Mouse (Mus musculus): ENCODE data around the gene Nrcam.

Nrcam gene

DNA sequence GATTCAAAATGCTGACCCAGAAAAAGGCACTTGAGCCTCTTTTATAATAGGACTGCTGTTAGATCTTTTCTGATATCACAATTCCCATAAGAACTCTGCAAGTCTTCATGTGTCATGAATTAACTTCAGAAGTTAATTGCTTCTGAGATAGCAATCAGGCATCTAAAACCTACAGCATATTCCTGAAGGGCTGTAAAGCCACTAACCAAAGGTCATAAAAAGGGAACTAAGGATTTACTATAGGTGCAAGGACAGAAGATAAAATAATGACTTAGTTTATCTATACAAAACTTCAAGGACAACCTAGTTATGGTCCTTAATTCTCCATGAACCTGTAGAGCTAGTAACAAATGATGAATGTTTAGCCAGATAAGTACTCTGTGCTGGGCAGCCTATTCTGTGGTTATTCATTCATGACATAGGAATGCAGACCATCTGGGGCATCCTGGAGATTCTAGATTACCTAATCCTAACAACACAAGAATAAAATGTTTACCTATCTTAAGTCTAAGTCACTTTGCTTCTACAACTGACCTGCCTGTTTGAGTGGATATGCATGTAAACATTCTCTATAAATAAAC lies 310.7 kb downstream of the Nrcam start:
- no peak for DNase-seq

DNA sequence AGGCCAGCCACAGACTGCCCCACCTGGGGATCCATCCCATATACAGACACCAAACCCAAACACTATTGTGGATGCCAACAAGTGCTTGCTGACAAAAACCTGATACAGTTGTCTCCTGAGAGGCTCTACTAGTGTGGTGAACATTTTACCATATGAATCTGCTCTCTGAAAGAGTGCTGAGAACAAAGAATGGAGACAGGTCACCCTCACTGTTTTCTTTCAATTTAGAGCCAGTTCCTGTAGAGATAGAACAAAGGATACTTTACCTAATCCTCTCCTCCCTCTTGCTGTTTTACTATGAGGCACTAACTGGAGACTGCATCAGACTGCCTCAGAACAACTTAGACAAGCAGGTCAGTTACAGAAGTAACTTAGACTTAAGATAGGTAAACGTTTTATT lies 311.9 kb downstream of the Nrcam start:
- DNase-seq = no peak

Data from cerebellum, postnatal 25 days (tissue).